Mouse (Mus musculus): ENCODE measurements around the gene Tia1.
"Not testable (repeated sequence)": the region's sequence is repeated elsewhere in the genome, so short reads cannot be mapped to it uniquely, and the experiment has no call there.

Gene Tia1

DNA sequence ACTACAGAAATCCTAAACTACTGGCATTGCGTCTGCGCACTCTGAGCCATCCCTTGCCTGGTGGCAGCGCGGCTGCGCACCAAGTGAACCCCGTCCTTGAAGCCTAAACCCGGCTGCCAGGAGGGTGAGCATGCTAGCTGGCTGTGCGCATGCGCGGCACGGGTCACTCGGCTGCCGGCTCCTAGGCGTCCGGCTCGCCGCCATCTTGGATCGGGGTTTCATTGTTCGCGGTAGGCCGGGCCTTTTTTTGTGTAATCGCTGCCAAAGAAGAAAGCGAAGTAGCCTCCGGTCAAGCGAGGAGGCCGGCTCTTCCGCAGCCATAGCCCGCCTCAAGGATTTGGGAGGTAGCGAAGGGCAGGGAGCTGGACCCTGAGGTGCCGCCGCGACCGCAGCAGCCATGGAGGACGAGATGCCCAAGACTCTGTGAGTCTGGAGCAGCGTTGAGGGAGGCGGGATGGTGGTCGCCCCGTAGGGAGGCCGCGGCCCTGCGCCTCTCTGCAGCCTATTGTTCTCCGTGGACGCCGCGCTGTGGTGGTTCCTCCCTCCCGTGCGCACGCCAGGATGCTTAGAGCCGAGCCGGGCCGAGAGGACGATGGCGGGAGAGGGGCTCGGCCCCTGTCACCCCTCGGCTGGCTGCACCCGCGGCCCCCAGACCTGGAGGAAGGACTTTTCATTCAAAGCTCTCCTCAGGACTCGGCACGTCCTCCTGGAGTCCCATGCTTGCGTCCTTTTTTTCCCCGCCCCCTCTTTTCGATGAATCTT, at the start of gene Tia1:
Tia1 (plus strand) TSS at position 120 of the 762 bp plus-strand sequence.
- peak; percentile 95 for ATAC-seq (ENCODE audit: low TSS enrichment)

DNA sequence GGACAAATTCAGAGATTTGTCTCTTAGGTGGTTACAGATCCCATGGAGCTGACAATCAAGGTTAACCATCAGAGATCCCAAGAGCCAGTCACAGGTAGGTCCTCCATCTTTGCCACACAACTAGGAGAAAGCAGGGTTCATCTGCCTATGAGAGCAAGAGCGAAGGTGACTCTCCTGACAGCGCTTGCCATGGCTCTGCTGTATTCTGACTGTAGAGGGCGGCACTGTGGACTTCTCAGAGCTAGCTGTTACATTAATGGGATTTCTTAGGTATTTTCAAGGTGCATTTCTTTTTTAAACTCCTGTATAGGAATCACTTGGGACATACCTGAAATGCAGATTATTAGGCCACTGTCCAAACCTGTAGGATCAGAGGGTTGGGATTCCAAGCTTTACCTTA, 49.1 kb upstream of the Tia1 start:
- no peak for ATAC-seq (ENCODE audit: low TSS enrichment)

DNA sequence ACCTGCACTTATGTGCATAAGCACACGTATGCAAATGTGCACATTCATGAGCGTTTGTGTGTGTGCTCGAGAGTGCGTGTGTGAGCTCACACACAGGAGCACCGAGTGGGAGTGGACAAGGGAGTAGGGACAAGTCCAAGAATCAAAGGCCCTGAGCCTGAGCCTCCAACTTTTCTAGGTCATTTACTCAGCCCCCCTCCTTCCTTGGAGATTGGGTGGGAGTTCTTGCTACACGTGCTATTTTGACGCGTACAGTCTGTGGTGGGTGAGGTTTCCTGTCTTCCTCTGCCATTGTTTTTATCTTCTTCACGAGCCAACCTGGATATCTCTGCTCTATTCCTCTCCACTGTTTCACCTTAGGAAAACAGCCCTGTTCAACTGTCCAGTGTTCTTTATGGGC, 47.1 kb upstream of the Tia1 start:
- no peak for ATAC-seq (ENCODE audit: low TSS enrichment)

DNA sequence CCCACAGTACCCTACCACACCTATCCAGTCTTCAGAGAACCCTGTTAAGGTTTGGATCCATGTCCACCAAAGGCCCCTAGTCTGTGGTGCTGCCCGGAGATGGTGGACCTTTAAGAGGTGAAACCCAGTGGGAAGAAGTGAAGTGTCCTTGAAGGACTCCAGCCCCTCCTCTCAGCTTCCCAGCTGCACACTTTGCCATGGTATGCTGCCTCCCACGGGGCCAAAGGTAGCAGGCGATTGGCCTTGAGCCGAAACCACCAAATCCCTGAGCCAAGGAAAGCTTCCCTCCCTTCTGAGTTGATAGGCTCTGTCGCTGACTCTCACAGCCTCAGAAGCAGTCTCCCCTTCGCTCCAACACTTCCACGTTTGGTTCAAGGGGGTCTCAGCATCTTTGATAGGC, 43.3 kb upstream of the Tia1 start:
- ATAC-seq (ENCODE audit: low TSS enrichment): no peak

DNA sequence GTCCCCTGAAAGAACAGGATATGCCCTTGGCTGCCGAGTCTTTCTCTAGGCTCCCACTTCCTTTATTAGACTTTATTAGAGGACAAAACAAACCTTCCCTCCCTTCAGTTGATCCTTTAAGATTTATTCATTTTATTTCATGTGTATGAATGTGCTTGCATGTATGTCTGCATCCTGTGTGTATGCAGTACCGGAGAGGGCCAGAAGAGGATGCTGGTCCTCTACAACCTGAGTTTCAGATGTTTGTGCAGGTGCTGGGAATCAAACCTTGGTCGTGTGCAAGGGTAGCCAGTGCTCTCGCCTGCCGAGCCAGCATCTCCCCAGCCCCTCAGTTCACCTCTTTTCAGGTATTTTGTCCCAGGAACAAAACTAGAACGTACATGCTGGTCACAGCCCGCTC, 42.6 kb upstream of the Tia1 start:
- ATAC-seq (ENCODE audit: low TSS enrichment): no peak

DNA sequence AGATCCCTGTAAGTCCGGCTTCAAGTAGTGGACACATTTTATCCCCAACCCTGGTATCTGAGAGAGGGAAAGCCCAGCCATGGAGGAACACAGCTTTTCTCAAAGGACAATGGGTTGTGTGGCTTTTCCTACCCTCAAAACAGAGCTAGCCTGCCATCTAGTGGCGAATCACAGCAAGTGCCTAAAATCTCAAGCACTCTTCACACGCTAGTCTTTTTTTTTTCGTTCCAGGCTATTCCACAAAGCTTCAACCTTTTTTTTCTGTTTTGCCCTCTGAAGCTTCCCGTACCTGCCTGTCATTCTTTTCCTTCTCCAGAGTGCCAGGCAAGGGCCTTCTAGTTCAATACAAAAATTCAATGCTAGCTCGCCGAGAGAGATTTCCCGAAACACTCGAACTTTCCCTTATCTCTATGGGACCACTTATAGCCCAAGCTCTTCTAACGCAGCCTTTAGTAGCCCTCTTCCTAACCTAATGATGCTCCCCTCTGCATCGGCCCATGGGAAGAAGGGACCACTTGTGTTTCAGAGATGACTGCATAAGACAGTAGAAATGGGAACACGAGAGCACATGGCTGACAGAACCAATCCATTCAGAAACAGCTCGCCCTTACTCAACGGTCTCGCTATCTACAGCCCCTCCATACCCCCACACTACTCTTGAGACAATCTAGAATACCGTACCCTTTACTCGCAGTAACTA, 39.4 kb upstream of the Tia1 start:
- ATAC-seq (ENCODE audit: low TSS enrichment): peak; percentile 54

DNA sequence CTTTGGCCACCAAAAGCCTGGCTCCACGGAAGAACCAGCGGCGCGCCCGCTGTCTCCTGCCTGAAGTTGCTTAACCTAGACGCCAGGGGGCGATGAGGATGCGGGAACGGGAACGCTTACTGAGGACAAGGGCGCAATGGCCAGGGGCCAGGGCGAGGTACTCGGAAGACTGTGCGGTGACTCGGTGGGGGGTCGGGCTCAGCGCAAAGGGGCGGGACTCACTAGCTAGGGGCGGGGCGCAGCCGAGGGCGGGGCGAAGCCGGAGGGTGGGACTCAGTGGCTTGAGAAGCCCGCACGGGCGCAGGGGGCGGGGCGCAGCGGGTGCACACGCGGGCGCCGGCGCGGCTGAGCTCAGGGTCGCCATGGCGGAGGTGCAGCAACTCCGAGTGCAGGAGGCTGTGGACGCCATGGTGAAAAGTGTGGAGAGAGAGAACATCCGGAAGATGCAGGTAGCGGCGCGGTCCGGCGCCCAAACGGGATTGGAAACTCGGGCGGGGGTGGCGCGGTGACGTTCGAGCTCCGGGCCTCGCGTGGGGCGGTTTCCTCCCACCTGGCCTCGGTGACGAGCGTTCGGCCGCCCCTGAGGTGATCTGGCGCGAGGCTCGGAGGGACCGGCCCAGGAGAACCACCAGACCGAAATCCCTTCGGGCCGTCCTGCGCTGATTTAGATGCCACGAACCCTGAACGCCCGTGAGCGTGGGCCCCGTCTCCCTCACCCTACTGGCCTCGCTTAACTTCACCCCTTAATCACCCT, 38.5 kb upstream of the Tia1 start, which contains the start of gene Fam136a:
Fam136a (plus strand) TSS at position 276 of the 754 bp plus-strand sequence.
- ATAC-seq (ENCODE audit: low TSS enrichment): peak; percentile 75

DNA sequence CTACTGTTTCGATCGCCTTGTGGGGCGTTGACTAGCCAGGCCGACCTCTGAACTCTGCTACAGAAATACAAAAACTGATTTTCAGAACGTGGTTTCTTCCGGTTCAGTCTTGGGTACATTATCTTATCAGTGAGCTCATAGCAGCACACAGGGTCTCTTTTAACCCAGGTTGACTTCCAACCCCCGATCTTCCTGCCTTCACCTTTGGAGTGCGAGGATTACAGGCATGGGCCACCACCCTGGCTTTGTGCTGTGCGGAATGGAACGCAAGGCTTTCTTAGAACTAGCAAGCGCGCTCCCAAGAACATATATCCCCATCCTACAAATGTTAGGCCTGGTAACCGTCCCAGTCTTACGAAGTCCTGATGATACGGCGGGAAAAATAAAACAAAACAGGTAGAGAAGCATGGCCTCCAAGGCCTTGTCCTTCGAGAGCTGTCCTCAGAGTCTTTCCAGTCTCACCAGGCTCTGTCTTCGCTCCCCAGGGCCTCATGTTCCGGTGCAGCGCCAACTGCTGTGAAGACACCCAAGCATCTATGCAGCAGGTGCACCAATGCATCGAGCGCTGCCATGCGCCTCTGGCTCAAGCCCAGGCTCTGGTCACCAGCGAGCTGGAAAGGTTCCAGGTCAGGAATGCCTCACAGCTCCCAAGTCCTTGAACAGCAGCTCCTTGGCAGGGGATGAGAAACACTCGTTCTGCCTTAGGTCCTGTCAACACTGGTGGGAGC, 37.7 kb upstream of the Tia1 start:
- ATAC-seq (ENCODE audit: low TSS enrichment): no peak

DNA sequence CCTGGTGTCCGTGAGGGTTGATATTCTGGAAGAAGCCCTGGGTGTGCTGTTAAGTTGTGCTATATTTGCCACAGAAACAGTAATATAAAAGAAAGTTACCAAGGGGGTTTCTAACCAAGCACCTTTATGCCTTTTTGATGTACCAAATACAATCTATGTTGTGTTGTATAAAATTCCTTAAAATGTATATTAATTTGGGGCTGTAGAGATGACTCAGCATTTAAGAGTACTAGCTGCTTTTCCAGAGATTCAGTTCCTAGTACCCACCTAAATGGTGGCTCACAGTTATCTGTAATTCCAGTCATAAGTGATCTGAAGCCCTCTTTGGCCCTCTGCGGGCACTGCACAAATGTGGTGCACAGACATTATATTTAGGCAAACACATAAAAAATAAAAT, 37.2 kb upstream of the Tia1 start:
- ATAC-seq (ENCODE audit: low TSS enrichment): no peak

DNA sequence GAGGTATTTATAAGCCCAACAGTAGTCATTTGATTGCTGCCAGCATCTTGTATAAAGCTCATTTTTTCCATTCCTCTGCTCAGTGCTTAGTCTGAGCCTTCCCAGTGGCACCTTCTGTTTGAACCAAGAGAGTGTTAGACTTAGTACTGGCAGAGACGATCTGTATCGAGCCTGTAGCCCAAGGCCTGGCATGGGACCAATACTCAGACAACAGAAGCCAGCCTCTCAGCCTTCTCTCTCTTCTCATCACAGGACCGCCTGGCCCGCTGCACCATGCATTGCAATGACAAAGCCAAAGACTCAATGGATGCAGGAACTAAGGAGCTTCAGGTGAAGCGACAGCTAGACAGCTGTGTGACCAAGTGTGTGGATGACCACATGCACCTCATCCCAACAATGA, 35.5 kb upstream of the Tia1 start:
- no peak for ATAC-seq (ENCODE audit: low TSS enrichment)

DNA sequence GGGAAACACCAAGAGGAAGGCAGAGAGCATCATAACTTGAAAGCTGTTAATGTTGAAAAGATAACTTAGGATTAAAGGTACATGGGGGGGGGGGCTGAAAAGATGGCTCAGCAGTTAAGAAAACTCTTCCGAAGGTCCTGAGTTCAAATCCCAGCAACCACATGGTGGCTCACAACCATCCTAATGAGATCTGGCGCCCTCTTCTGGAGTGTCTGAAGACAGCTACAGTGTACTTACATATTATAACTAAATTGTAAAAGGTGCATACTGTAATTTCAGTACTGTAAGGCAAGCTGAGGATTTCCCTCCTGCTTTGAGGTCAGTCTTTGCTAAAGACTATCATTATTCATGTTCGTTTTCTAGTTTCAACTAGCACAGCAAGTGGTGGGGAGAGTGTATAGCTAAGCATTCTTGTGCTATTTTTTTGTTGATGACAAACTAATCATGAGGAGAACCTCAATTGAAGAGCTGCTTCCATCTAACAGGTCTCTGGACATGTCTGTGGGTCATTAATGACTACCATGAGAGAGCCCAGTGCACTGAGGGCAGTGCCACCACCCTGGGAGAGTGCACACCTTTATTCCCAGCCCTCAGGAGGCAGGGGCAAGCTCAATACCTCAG, 33.8 kb upstream of the Tia1 start:
- ATAC-seq (ENCODE audit: low TSS enrichment): no peak

DNA sequence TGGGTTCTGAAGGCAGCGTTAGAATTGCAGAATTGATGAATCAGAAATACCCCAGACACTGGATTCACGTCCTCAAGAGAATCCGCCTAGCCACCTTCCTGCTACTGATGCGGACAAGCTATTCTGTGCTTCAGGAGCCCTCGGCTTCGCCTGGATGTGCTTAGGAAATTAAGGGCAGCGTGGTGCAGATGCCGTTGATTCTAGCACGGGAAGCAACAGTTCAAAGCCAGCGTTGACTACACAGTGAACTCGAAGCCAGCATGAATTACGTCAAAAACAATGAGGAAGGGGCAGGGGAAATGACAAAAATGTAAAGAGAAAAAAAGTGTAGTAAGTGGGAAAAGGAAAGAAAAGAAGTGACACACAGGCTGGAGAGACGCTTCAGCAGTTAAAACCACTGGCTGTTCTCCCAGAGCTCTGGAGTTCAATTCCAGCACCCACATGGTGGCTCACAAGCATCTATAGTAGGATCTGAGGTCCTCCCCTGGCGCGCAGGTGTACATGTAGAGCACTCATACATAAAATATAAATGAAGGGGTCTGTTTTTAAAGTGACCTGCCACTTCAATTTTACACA, 33.2 kb upstream of the Tia1 start, which contains the start of gene Snrpg:
Snrpg (plus strand) TSS at position 541 of the 576 bp plus-strand sequence.
- ATAC-seq (ENCODE audit: low TSS enrichment): no peak

DNA sequence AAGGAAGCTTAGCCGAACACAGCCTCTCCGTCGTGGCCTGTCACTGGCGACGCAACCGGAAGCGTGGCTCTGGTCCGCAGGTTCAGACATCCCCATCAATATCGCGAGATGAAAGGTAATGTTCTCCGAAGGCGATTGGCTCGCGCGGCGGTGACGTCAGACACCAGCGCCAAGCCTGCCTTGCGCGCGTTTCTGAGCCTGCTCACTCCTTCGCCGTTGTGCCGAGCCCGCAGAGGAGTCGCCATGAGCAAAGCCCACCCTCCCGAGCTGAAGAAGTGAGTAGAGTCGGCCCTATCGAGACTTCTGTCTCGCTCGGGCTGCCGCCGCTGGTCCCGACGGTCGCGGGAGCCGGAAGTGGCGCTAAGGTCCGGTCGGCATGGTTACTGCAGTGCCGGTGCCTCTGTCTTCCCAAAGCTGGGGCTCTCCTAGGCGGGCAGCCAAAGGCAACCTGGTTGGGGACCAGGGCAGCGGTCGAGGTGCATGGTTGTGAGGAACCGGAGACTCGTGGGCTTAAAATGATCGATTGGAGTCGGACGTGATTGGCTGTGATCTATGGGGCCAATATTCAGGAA, 32.6 kb upstream of the Tia1 start:
- ATAC-seq (ENCODE audit: low TSS enrichment): peak; percentile 95

DNA sequence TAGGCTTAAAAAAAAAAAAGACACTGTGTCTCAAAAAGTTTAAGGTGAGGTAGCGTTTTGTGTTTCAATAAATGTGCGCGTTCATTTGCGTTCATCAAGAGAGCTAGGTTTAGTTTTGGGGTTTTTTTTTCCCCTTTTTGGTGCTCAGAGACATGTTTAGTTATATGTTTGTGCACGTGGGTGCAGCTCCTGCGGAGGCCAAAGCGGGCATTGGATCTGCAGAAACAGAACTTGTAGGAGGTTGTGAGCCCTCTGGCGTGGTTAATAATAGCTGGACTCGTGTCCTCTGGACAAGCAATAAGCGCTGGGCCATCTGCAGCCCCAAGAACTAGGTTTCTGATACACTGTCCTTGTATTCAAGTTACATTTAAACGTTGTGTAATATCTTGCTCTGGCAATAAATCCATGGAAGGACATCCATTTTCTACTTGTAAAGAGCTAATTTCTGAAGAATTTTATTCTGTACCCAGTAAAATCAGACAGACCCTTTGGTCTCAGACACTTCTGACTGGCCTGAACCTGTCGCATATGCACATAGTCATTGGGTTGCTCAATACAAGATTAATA, 32.0 kb upstream of the Tia1 start:
- ATAC-seq (ENCODE audit: low TSS enrichment): no peak

DNA sequence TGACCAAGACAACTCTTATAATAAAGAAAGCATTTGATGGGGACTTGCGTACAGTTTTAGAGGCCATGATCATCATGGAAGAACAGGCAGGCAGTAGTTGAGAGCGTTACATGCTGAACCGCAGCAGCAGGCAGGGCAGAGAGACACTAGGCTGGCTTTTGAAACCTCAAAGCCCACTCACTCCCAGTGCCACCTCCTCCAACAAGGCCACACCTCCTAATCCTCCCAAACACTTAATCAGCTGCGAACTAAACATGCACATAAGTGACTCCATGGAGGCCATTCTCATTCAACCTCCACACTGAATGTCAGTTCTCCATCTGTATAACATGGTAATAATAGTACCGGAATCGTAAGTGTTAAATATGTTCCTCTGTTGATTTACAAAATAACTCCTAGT, 30.5 kb upstream of the Tia1 start:
- no peak for ATAC-seq (ENCODE audit: low TSS enrichment)

DNA sequence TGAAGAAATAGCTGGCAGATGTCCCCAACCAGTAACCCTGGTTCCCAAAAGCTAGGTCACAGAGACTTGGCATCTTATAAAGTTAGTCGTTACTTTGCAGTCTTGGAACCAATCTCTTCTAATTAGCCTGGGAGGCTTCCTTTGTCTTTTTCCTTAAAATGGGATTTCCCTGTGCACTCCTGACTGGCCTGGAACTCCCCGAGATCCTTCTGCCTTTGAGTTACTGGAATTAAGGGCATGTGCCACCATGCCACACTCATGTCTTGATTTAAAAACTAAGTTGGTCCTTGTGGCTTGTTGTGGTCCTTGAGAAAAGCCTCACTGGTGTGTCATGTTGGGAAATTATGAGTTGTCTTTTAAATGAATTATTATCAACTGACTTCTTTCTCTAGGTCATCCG, 25.7 kb upstream of the Tia1 start:
- no peak for ATAC-seq (ENCODE audit: low TSS enrichment)

DNA sequence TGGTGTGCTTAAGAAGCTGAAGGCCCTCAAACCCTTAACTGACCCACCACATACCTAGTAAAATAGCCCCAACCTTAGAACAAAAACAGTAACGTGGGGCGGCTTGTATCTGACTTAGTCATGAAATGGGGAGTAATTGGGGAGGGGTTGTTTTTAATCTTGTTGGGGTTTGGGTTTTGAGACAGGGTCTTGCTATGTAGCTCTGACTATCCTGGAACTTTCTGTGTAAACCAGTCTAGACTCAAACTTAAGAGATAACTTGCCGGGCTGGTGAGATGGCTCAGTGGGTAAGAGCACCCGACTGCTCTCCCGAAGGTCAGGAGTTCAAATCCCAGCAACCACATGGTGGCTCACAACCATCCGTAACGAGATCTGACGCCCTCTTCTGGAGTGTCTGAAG, 23.9 kb upstream of the Tia1 start:
- not testable (repeated sequence) for ATAC-seq (ENCODE audit: low TSS enrichment)

DNA sequence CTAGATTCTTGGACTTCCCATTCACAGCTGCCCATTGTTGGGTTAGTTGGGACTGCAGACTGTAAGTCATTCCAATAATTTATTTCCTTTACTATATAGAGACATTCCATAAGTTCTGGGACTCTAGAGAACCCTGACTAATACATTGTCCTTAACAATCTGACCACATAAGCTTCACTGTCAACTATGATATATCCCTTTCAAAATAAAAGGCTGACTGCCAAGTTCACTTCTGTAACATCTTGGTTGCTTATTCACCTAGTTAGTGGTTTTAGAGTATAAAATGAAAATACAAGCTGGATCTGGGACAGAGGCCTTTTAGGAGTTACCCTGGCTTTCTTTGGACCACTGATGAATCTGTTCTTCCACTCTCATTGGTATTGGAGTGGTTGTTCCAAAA, 21.5 kb upstream of the Tia1 start:
- no peak for ATAC-seq (ENCODE audit: low TSS enrichment)

DNA sequence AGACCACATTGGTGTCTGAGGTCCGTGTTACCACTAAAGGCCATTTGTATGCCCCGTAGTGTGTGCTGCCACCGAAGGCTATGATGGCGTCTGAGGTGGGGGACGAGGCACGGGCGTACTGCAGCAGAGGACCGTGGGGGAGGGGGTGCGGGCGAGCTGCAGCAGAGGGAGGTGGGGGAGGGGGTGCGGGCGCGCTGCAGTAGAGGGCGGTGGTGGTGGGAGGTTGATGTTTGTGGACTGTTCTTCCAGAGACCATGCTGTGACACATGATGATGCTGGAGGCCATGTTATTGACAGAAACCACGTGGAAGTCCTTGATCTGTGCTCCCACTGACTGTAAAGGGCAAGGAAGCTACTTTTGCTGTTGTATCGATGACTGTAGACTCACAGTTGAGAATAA, 20.6 kb upstream of the Tia1 start:
- ATAC-seq (ENCODE audit: low TSS enrichment): no peak

DNA sequence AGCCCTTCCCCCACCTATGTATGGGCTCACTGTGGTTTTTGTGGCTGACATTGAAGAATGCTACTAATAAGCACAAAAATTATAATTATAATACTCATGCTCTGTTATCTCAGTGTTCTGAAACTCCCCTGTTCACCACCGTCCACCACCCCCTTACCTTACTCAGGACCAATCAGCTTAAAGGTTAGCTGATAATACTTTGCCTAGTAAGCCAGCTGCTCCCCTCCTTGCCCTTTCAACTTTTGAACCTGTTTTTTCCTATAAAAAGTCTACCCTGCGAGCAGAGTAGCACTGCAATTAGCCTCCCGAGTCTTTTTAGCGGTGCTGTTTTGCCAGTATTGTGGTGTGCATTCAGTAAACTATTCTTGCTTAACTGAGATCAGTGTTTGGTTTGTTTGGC, 19.3 kb upstream of the Tia1 start:
- ATAC-seq (ENCODE audit: low TSS enrichment): no peak
